Mouse (Mus musculus) megakaryocyte progenitor cell, adult 5-6 weeks (primary cell): ENCODE measurements around the gene Kctd8. TPM values are rescaled to one million over a fixed set of nuclear protein-coding genes. Genes with fewer than 3 reads are reported as not detected.

ENCODE experiments used
- ATAC-seq: replicated peaks from 2 replicates; pipeline ENCODE4 v1.8.0; 2016; ENCODE audit warnings: mild to moderate bottlenecking, moderate TSS enrichment, inconsistent platforms; ENCODE audit not compliant: poor library complexity
- total RNA-seq, 2 experiments: library from RNA; stranded (forward) in 1 of 2; stranded (reverse) in 1 of 2; fragments of 157-497, 149-512 nt in 1 of 2; fragments of 200-1000 nt in 1 of 2; gene quantifications; 2 replicates each; pipeline versions ENCODE4 v1.2.3 to v1.2.4; 2015 to 2017

The Kctd8 gene
- total RNA-seq, 2 experiments from 2014 or later: not detected

DNA sequence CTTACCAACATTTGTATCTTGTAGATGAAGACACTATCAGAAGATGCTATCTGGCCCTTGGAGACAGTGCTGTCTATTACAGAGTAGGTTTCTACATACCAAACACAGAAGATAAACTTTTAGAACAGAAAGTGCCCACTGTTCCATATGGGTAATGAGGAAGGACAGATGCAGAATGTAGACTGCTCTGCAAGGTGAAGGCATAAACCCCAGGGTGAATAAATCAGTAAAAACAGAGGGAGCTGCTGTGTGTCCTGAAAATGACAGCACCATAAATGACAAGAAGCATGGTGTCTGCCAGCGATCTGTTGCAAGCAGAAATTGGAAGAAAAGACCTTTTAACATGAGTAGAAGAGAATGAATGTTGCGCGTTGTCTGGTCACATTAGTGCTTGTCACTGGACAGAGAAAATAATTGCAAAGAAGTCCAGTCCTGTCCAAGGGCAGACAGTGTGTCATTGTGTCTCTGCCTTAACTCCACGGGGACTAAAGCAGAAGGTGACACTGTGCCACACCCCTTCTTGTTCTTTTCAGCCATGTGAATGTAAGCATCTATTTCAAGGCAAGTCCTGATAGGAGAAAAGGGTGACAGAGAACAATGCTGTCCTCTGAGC lies 181.5 kb downstream of the Kctd8 start:
- ATAC-seq: no peak

- ATAC-seq: no peak
Measured at GRCm38 (mm10) chr5:69156489-69156888, 185.0 kb downstream of the Kctd8 start.

DNA sequence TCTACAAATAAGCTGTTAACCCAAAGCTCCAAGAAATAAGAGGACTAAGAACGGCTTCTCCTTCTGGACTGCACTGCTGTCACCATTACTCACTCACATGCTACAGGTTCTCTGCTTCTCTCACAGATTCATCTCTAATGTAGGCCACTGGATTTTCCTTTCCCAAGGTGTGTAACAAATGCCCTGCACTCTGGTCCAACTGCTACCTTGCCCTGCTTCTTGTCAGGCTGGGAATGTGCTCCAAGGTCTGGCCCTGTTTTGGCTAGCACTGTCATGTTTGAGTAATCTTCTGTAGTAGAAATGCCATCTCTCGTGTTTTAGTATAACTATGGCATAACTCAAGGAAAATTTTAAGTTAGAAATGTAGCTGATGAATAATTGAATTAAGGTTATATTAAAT lies 195.7 kb downstream of the Kctd8 start:
- ATAC-seq: no peak

DNA sequence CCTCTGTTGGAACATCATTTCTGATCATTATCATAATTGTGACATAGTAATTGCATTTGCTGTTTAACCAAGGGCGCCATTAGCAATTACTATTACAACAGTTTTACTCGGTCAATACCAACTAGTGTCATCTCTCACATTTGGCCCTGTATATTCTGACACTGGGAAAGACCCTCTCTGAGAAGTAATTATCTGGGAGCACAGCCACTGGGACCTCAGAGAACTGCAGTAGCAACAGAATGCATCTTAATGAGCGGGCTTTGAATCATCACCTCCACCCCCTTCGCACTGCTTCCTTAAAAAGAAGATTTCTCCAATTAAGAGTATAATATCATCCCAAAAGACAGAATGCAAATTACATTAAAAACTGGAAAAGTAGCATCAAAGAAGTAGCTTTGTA lies 200.4 kb downstream of the Kctd8 start:
- no peak for ATAC-seq

GRCm38 (mm10) chr5:69108718-69109117 lies 232.8 kb downstream of the Kctd8 start:
- ATAC-seq: no peak

DNA sequence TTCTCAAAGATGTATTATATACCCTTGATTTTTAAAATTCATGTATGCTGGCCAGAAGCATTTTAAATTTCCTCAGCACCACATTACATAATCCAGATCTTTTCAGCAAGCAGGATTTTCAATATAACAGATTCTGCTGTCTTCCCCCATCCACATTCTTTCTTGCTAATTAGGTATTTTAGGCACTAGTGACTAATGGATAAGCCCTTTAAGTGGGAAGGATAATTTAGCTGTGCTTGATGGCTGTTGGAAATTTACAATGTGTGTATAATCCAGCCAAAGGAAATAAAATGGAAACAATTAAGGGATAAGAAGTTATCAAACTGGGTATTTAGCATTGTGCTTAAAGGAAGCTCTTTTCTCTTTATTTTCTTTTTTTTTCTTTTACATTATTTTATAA lies 252.6 kb downstream of the Kctd8 start:
- ATAC-seq: no peak

Other genes with a start within 250 kb of the Kctd8 start
- not detected in 2 replicates for gene Yipf7, start 201.0 kb upstream of the Kctd8 start, total RNA-seq (2015)
- not detected in 2 replicates for gene Yipf7, start 201.0 kb upstream of the Kctd8 start, total RNA-seq (2017)
- 34.2 and 36.7 TPM in 2 replicates for gene Guf1, start 215.2 kb upstream of the Kctd8 start, total RNA-seq (2015)
- 34.1 and 50.1 TPM in 2 replicates for gene Guf1, start 215.2 kb upstream of the Kctd8 start, total RNA-seq (2017)